Mouse (Mus musculus) limb, embryonic 15.5 days (tissue): ENCODE results near the gene Sphk2. TPM values are rescaled to one million over a fixed set of nuclear protein-coding genes. Genes with fewer than 3 reads are reported as not detected.

Experiments
- ATAC-seq: fragments of 200-750 bp; cut with Nextera tagmentation; 2 replicates; pipeline ENCODE4 v1.8.0; 2017; ENCODE audit warnings: low read depth, moderate TSS enrichment; ENCODE audit not compliant: insufficient number of reproducible peaks, low FRiP score, low TSS enrichment
- H3K27ac ChIP-seq: fragments of 300-500 bp; sonication (generic); 2 replicates; pipeline ENCODE4 v1.5.1; 2015; ENCODE audit warnings: moderate library complexity, mild to moderate bottlenecking, inconsistent platforms
- H3K27me3 ChIP-seq: fragments of 300-500 bp; sonication (generic); 2 replicates; pipeline ENCODE4 v1.6.1; 2015; ENCODE audit warnings: inconsistent platforms
- H3K36me3 ChIP-seq: fragments of 300-500 bp; sonication (generic); 2 replicates; pipeline ENCODE4 v1.6.1; 2015; ENCODE audit warnings: inconsistent platforms
- H3K4me1 ChIP-seq: fragments of 300-500 bp; sonication (generic); 2 replicates; pipeline ENCODE4 v1.6.1; 2015; ENCODE audit warnings: inconsistent platforms
- H3K4me2 ChIP-seq: fragments of 300-500 bp; sonication (generic); 2 replicates; pipeline ENCODE4 v1.6.1; 2015; ENCODE audit warnings: mild to moderate bottlenecking, inconsistent platforms
- H3K4me3 ChIP-seq: fragments of 300-500 bp; sonication (generic); 2 replicates; pipeline ENCODE4 v1.5.1; 2015; ENCODE audit warnings: mild to moderate bottlenecking, inconsistent platforms
- H3K9ac ChIP-seq: fragments of 300-500 bp; sonication (generic); 2 replicates; pipeline ENCODE4 v1.6.1; 2015; ENCODE audit warnings: inconsistent platforms
- H3K9me3 ChIP-seq: fragments of 300-500 bp; sonication (generic); 2 replicates; pipeline ENCODE4 v1.6.1; 2016; ENCODE audit warnings: inconsistent platforms
- WGBS: fragments of 180-500 bp; shearing (Covaris S2); methylation state at CpG from one replicate; pipeline ENCODE4 v1.1.7; 2015; 5-methylcytosine and 5-hydroxymethylcytosine counted together
- polyA plus RNA-seq: library from polyadenylated mRNA; unstranded; fragments of >200 nt; fragmentation: Nextera tagmentation; extraction: Ambion mirVana; gene quantifications from 2 replicates; pipeline ENCODE4 v1.2.1, GENCODE M21; 2015

Sphk2 gene
- polyA plus RNA-seq, 1 experiment from 2014 or later: 38.5 TPM

DNA sequence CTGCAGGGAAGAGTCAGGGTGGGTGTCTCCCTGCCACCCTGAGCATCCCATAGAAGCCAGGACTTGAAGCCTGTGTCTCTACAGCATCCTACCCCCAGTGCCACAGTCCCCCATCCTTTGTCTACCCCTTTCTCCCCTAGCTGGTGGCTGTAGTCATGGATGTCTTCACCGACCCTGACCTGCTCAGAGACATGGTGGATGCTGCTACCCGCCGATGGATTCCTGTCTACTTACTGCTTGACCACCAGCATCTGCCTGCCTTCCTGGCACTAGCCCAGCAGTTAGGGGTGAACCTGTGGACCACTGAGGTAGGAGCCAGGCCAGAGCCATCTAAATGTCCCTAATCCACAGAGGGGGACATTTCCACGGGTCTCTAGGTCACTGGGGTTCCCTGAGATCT, 5.5 kb upstream of the Sphk2 start:
- no peaks in the 10 kb centered on the region for H3K9me3 ChIP-seq
- 85% methylated on average over 4 of the region's 4 CpGs for WGBS
- H3K4me2 ChIP-seq: no peak overlapping the region
- no peaks in the 10 kb centered on the region for H3K27me3 ChIP-seq
- peaks cover 84% of the 10 kb centered on the region for H3K36me3 ChIP-seq
- H3K4me3 ChIP-seq: no peak overlapping the region
- H3K4me1 ChIP-seq: peaks cover 23% of the 10 kb centered on the region
- ATAC-seq: no peak
- H3K9ac ChIP-seq: no peak overlapping the region
- no peak overlapping the region for H3K27ac ChIP-seq

DNA sequence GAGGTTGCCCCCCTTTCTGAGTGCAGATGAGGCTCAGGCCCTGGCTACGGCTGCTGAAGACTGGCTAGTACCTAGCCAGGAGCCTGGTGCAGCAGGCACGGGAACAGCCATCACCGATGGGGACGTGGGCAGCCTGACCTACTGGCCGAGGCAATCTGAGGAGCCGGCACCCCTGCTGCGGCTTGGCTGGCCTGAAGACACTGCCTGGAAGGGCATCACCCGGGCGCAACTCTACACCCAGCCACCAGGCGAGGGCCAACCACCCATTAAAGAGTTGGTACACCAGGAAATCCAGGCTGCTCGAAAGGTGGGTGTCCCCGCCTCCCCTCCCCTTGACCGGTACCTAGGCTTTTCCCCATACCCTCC, 4.5 kb upstream of the Sphk2 start:
- Histone ChIP-seq H3K27ac (no peak overlapping the region), H3K4me3 (no peak overlapping the region), H3K4me2 (no peak overlapping the region), H3K9me3 (no peaks in the 10 kb centered on the region), H3K27me3 (no peaks in the 10 kb centered on the region), H3K36me3 (peaks cover 84% of the 10 kb centered on the region), H3K4me1 (peaks cover 23% of the 10 kb centered on the region), H3K9ac (no peak overlapping the region)
- no peak for ATAC-seq
- 73% methylated on average over 13 of the region's 13 CpGs for WGBS

DNA sequence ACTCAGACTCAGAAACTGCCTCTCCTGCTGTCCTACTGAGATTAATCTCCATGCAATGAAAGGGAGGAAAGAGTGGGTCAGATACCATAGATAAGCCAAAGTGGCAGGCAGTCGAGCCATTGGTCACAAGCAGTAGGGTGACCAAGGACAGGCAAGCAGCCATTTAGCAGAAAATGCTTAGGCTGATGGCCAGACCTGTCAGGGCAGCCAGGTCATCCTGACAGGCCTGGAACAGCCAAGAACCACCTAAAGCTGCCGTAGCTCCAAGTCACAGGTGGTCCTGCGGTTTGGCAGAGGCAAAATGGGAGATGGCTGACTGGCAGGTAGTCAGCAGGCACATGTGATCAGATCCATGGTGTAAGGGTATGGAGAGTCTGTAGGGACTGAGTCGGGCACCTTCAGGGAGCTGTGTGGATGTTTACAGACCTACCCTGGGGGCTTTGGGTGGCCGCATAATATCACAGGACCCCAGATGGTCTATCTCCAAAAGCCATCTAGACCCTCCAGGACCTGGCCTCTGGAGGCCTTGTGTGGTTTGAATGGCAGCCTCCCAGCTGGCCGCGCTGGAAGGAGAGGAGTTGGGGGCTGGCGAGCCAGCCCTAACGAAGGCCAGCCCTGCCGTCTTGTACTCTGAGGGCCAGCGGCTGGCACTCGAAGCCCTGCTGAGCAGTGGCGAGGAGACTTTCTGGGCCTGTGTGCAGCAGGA, 4.0 kb upstream of the Sphk2 start:
- Histone ChIP-seq H3K36me3 (peaks cover 79% of the 10 kb centered on the region), H3K27me3 (no peaks in the 10 kb centered on the region), H3K4me1 (peaks cover 27% of the 10 kb centered on the region), H3K9ac (no peak overlapping the region), H3K4me2 (no peak overlapping the region), H3K4me3 (no peak overlapping the region), H3K9me3 (no peaks in the 10 kb centered on the region), H3K27ac (peak overlapping the region; percentile 47; the same call in 1 of the 2 replicates)
- no peak for ATAC-seq
- WGBS: 56% methylated on average over 13 of the region's 13 CpGs

DNA sequence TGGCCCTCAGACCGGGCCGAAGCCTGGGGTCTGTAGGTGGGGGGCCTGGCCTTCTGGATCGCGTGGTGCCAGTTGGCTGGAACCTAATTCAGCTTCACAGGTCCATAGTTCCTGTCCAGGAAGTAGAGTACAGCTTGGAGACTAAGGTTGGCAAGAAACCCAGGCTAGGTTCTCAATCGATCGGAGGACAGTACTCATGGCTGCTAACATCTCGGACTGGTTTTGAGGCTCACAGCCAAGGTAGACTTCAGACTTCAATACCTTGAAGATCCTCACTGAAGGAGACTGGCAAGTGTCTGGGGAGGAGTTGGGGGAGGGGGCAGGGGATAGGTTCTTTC, 3.4 kb upstream of the Sphk2 start:
- Histone ChIP-seq H3K27ac (no peak overlapping the region; the same call in 1 of the 2 replicates), H3K9ac (no peak overlapping the region), H3K27me3 (no peaks in the 10 kb centered on the region), H3K4me3 (no peak overlapping the region), H3K9me3 (no peaks in the 10 kb centered on the region), H3K36me3 (peaks cover 73% of the 10 kb centered on the region), H3K4me1 (peaks cover 33% of the 10 kb centered on the region), H3K4me2 (no peak overlapping the region)
- ATAC-seq: no peak
- WGBS: 85% methylated on average over 7 of the region's 7 CpGs

DNA sequence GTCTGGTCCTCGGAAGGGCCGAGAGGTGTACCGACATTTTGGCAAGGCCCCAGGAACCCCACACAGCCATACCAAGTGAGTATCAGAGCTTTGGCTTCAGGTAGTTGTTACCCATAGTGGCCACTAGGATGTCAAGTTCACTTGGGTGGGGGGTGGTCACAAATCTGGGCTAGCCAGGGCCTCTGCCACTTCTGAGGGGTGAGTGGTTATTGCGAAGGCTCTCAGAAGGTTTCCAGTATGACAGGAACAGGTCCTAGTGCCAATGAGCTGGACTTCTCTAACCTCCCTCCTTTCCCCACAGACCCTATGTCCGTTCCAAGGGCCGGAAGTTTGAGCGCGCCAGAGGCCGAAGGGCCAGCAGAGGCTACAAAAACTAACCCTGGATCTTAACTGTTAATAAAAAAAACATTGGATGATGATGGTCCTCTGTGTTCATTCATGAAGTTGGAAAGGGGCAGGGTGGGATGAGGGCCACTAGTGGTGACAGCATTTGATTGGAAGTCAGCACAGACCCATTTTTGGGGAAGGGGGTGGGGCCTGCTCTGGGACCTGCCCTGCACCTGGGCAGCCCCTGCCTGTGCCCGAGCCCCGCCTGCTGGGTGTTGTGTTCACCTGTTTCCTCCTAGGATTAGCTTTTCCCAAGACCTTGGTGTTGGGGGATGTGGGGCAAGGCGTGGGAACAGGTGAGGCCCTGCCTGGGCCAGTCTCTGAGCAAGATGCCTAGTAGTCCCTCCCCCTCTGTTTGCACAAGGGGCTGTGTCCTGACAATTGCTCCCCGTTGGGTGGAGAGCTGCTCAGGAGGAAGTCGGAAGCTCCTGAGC, 2.8 kb upstream of the Sphk2 start, which contains the start of gene Fam83e:
Gene Fam83e (plus strand): TSS at position 800 of the 821 bp plus-strand sequence.
- Histone ChIP-seq H3K27me3 (no peaks in the 10 kb centered on the region), H3K9ac (no peak within 1 kb of the TSS), H3K27ac (peak within 1 kb of the TSS; percentile 47; the same call in 1 of the 2 replicates), H3K4me2 (no peak within 1 kb of the TSS), H3K4me1 (peaks cover 39% of the 10 kb centered on the region), H3K9me3 (no peaks in the 10 kb centered on the region), H3K4me3 (no peak within 1 kb of the TSS), H3K36me3 (peaks cover 67% of the 10 kb centered on the region)
- ATAC-seq: no peak
- WGBS: 77% methylated on average over 14 of the region's 14 CpGs

DNA sequence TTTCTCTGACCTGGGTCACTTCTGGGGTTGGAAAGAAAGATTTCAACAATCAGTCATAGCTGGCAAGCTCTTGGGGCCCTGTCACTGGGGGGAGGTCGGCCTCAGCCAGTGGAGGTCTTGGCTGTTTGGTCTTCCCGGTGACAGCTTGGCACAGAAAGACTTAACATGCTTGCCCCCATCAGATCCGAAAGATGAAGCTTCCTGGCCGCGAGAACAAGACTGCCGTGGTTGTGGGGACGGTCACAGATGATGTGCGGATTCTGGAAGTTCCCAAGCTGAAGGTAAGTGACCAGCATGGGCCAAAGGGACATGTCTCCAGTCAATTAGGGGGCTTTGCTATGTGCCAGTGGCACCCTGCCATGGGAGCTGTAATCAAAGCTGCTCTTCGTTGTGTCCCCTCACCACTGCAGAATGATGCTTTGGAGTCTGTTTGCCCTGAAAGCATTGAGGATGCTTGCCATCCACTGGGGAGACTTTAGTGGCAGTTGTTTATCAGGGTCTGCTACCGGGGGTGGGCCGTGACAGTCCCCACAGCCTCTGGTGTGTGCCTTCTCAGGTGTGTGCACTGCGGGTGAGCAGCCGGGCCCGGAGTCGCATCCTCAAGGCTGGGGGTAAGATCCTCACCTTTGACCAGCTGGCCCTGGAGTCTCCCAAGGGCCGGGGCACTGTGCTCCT, 2.1 kb upstream of the Sphk2 start:
- H3K9ac ChIP-seq: no peak overlapping the region
- peak overlapping the region; percentile 73 for H3K4me3 ChIP-seq
- no peak overlapping the region for H3K27ac ChIP-seq
- H3K27me3 ChIP-seq: no peaks in the 10 kb centered on the region
- ATAC-seq: no peak
- 90% methylated on average over 16 of the region's 16 CpGs for WGBS
- H3K9me3 ChIP-seq: no peaks in the 10 kb centered on the region
- peaks cover 59% of the 10 kb centered on the region for H3K36me3 ChIP-seq
- H3K4me2 ChIP-seq: peak overlapping the region; percentile 67; the same call in 1 of the 2 replicates
- H3K4me1 ChIP-seq: peaks cover 42% of the 10 kb centered on the region

DNA sequence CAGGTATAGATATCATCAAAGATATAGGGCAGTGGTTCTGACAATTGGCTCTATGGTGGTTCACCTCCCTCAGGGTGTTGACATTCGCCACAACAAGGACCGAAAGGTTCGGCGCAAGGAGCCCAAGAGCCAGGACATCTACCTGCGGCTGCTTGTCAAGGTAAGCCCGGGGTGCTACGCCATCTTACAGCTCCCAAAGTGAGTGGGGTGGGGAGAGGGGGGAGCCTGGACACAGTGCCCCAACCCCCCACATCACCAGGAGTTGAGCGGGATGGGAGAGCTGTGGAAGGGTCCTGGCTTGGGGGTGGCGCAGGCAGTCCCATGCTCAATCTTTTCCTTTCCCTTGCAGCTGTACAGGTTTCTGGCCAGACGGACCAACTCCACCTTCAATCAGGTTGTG, 1.4 kb upstream of the Sphk2 start:
- Histone ChIP-seq H3K4me2 (peak overlapping the region; percentile 67), H3K27ac (0 out of 2 replicates have a peak overlapping the region, but pooled peaks have one; percentile 38), H3K9me3 (no peaks in the 10 kb centered on the region), H3K4me1 (peaks cover 49% of the 10 kb centered on the region), H3K9ac (peak overlapping the region; percentile 90; the same call in 1 of the 2 replicates), H3K27me3 (no peaks in the 10 kb centered on the region), H3K4me3 (peak overlapping the region; percentile 73), H3K36me3 (peaks cover 54% of the 10 kb centered on the region)
- ATAC-seq: no peak
- 74% methylated on average over 10 of the region's 10 CpGs for WGBS

DNA sequence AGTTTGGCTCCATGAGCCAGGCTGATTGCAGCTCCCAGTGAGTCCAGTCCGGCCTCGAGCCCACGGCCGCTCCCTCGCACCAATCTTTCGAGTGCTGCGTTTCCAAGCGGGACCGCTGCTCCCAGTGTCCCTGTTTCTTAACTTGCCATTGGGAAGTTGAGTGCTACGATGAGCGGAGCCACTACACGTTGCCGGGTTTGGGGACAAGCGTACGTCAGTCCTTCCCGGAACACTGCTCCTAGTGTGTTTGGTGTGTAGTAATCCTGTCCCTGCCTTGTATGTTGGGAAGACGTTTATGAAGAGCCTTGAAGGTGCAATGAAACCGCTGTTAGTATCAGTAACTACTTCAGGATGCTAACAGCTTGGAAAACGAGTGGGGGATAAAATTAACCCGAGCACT, 529 bp upstream of the Sphk2 start:
- Histone ChIP-seq H3K4me1 (peaks cover 56% of the 10 kb centered on the region), H3K4me2 (peak overlapping the region; percentile 67), H3K9ac (peak overlapping the region; percentile 90), H3K4me3 (peak overlapping the region; percentile 73), H3K27me3 (no peaks in the 10 kb centered on the region), H3K36me3 (peaks cover 50% of the 10 kb centered on the region), H3K9me3 (no peaks in the 10 kb centered on the region), H3K27ac (peak overlapping the region; percentile 95)
- ATAC-seq: no peak
- WGBS: under 1% methylated on average over 20 of the region's 20 CpGs

DNA sequence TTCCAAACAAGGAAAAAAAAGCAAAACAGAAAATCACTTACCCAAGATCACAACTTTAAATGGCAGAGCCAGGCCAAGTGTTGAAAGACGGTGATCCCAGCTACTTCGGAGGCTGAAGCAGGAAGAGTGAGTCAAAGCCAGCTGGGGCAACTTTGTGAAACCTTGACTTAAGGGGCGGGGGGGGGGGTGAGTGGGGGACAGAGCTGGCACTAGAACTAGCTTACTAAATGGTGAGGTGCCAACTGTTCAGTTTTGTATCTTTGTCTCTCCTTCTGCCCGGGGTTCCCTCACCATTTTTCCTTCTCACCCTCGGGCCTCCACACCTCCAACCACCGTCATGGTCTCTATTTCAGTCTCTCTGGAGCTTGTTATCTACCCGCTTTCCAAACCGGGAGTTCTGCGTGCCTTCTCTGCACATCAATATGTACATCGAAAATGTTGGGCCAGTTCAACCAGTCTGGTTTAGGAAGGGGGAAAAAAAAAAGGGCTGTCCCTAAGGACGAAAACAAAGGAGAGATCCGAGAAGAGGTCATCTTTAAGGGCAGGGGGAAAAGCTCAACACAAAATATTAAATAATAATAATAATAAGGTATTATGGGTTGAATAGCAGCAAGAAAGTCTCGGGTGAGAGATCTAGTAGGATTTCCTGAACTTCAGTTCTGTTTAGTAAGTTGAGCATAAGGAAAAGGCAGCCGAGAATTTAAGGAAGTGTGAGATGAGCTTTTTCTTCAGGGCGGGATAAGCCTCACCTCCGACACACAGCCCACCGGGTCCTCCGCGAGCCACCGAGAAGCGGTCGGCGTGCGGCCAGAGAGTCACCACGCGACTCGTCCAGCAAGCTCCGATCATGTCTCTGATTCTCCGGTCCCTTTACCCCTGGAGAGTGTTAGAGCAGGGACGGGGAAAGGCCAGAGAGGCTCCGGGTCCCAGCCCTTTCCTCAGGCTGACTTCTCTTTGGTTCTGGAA, 567 bp downstream of the Sphk2 start:
- Histone ChIP-seq H3K36me3 (peaks cover 50% of the 10 kb centered on the region), H3K4me2 (peak overlapping the region; percentile 90), H3K27ac (peak overlapping the region; percentile 95), H3K9me3 (no peaks in the 10 kb centered on the region), H3K4me3 (peak overlapping the region; percentile 73), H3K9ac (peak overlapping the region; percentile 72), H3K4me1 (peaks cover 66% of the 10 kb centered on the region), H3K27me3 (no peaks in the 10 kb centered on the region)
- WGBS: 8% methylated on average over 31 of the region's 31 CpGs
- ATAC-seq: 0 out of 2 replicates have a peak, but pooled peaks have one; percentile 2

DNA sequence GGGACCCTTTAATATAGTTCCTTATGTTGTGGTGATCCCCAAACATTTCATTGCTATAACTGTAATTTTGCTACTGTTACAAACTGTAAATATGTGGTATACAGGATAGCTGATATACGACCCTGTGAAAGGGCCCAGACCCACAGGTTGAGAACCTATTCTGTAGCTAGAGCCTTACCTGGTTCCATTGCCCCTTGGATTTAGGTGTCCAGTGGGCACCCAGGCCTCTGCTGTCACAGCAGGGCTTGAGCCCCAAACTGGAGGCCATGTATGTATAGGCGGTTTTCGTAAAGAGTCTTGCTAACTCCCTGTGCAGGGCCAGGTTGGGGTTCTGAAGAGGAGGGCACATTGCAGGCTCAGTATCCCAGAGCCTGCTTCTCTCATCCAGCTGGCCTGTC, 1.3 kb downstream of the Sphk2 start:
- peaks cover 67% of the 10 kb centered on the region for H3K4me1 ChIP-seq
- no peak overlapping the region for H3K27ac ChIP-seq
- peaks cover 50% of the 10 kb centered on the region for H3K36me3 ChIP-seq
- peak overlapping the region; percentile 73 for H3K4me3 ChIP-seq
- H3K9ac ChIP-seq: no peak overlapping the region
- ATAC-seq: no peak
- H3K9me3 ChIP-seq: no peaks in the 10 kb centered on the region
- peak overlapping the region; percentile 90 for H3K4me2 ChIP-seq
- whole genome bisulfite sequencing: 82% methylated on average over 3 of the region's 3 CpGs
- no peaks in the 10 kb centered on the region for H3K27me3 ChIP-seq
